Mouse (Mus musculus) midbrain, embryonic 16.5 days (tissue): Measurements from ENCODE around the gene Mill2. TPM values are rescaled to one million over a fixed set of nuclear protein-coding genes. Genes with fewer than 3 reads are reported as not detected.
A peak's percentile ranks its signal among the peaks of the same experiment; 100 is the strongest.
"Not testable (repeated sequence)": the region's sequence is repeated elsewhere in the genome, so short reads cannot be mapped to it uniquely, and the experiment has no call there.

Experiments
- ATAC-seq: fragments of 200-750 bp; cut with Nextera tagmentation; 2 replicates; pipeline ENCODE4 v1.8.0; 2017; ENCODE audit warnings: moderate TSS enrichment
- H3K27ac ChIP-seq: fragments of 300-500 bp; sonication (generic); 2 replicates; pipeline ENCODE4 v1.5.1; 2014; ENCODE audit warnings: mild to moderate bottlenecking, low read length, mixed read lengths
- H3K27me3 ChIP-seq: fragments of 300-500 bp; sonication (generic); 2 replicates; pipeline ENCODE4 v1.6.1; 2014; ENCODE audit warnings: low read depth, low read length, mixed read lengths; ENCODE audit not compliant: control insufficient read depth, insufficient read depth
- H3K36me3 ChIP-seq: fragments of 300-500 bp; sonication (generic); 2 replicates; pipeline ENCODE4 v1.6.1; 2014; ENCODE audit warnings: mild to moderate bottlenecking, low read length, moderate library complexity, mixed read lengths; ENCODE audit not compliant: control insufficient read depth, insufficient read depth
- H3K4me1 ChIP-seq: fragments of 300-500 bp; sonication (generic); 2 replicates; pipeline ENCODE4 v1.6.1; 2014; ENCODE audit warnings: mild to moderate bottlenecking, low read length, mixed read lengths; ENCODE audit not compliant: control insufficient read depth, insufficient read depth
- H3K4me2 ChIP-seq: fragments of 300-500 bp; sonication (generic); 2 replicates; pipeline ENCODE4 v1.6.1; 2014; ENCODE audit warnings: mild to moderate bottlenecking, low read length, mixed read lengths
- H3K4me3 ChIP-seq: fragments of 300-500 bp; sonication (generic); 2 replicates; pipeline ENCODE4 v1.5.1; 2014; ENCODE audit warnings: low read depth, mild to moderate bottlenecking, low read length, moderate library complexity, mixed read lengths
- H3K9ac ChIP-seq: fragments of 300-500 bp; sonication (generic); 2 replicates; pipeline ENCODE4 v1.6.1; 2014; ENCODE audit warnings: low read depth, low read length, mixed read lengths
- H3K9me3 ChIP-seq: fragments of 300-500 bp; sonication (generic); replicated peaks from 2 replicates; pipeline ENCODE4 v1.6.1; 2014; ENCODE audit warnings: mild to moderate bottlenecking, low read length, mixed read lengths; ENCODE audit not compliant: control insufficient read depth, poor library complexity, severe bottlenecking
- WGBS: fragments of 180-500 bp; shearing (Covaris S2); extraction: QIAGEN DNeasy Blood & Tissue Kit; methylation state at CpG from one replicate; pipeline ENCODE4 v1.1.7; 2014; 5-methylcytosine and 5-hydroxymethylcytosine counted together
- polyA plus RNA-seq: library from polyadenylated mRNA; unstranded; fragments of >200 nt; fragmentation: Nextera tagmentation; extraction: Ambion mirVana; gene quantifications from 2 replicates; pipeline ENCODE4 v1.2.1, GENCODE M21; 2015

The Mill2 gene
- polyA plus RNA-seq, 1 experiment from 2014 or later: 0.69 TPM

- not testable (repeated sequence) for H3K27ac ChIP-seq, H3K4me3 ChIP-seq, H3K36me3 ChIP-seq, ATAC-seq, H3K4me2 ChIP-seq, H3K27me3 ChIP-seq, H3K4me1 ChIP-seq, H3K9me3 ChIP-seq, H3K9ac ChIP-seq
- WGBS: no CpG with 5 or more reads among the region's 8 CpGs
Observed at GRCm38 (mm10) chr7:18871031-18871430, 31.3 kb downstream of the Mill2 start, which contains the start of gene Pglyrp1. TSS of gene Pglyrp1 (plus strand) at chr7:18871331.

- Histone ChIP-seq H3K4me3 (peak overlapping the region; percentile 44), H3K4me1 (peaks cover 6% of the 10 kb centered on the region), H3K27ac (no peak overlapping the region), H3K9ac (peak overlapping the region; percentile 62), H3K27me3 (no peaks in the 10 kb centered on the region), H3K36me3 (no peaks in the 10 kb centered on the region), H3K4me2 (peak overlapping the region; percentile 92), H3K9me3 (peaks cover 2% of the 10 kb centered on the region; the same call in 1 of the 2 replicates)
- ATAC-seq: peak; percentile 75
- WGBS: 31% methylated on average over 13 of the region's 14 CpGs
Observed at GRCm38 (mm10) chr7:18872014-18872802, 32.4 kb downstream of the Mill2 start.

DNA sequence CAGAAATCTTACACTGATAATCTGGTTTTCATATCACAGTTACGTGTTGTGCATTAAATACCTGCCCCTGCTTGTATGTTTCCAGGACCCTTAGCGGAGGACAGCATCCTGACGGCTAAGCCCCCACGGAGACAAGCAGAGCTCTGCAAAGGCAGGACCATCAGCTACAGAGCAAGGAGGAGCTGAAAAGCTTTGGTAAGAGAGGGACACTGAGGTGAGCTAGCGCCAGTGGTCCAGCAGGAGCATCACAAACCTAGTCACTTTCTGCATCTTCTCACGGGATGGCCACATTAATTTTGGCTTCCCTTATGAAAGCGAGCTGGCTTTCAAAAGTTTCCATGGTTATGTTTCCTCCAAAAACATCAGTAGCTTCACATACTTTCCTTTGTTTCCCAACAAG lies 33.0 kb downstream of the Mill2 start:
- Histone ChIP-seq H3K27ac (no peak overlapping the region), H3K9me3 (peaks cover 2% of the 10 kb centered on the region; the same call in 1 of the 2 replicates), H3K4me1 (peaks cover 6% of the 10 kb centered on the region), H3K27me3 (no peaks in the 10 kb centered on the region), H3K9ac (peak overlapping the region; percentile 62), H3K4me3 (peak overlapping the region; percentile 44), H3K36me3 (no peaks in the 10 kb centered on the region), H3K4me2 (peak overlapping the region; percentile 92)
- WGBS: under 1% methylated on average over 7 of the region's 7 CpGs
- ATAC-seq: peak; percentile 71

DNA sequence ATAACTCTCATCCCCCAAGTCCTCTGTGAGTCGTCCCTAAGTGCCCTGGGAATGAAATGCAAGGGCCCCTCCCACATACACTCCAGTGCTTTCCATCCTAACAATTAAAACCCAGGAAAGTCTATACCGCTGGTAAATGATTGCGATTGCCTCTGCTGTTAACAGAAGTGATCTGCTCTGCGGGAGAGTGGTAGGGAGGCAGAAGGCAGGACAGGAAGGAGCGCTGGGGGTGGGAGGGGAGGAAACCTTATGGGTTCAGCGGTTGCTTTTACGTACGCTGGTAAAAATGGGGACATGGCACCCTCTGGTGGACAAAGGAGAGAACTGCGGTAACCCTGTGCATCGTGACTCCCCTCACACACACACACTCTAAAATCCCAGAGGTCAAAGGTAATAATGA lies 33.5 kb downstream of the Mill2 start:
- peaks cover 6% of the 10 kb centered on the region for H3K4me1 ChIP-seq
- H3K4me3 ChIP-seq: peak overlapping the region; percentile 44
- no peak overlapping the region for H3K27ac ChIP-seq
- H3K27me3 ChIP-seq: no peaks in the 10 kb centered on the region
- peak overlapping the region; percentile 92 for H3K4me2 ChIP-seq
- H3K36me3 ChIP-seq: no peaks in the 10 kb centered on the region
- ATAC-seq: peak; percentile 79
- 0% methylated on average over 10 of the region's 10 CpGs for WGBS
- peak overlapping the region; percentile 62 for H3K9ac ChIP-seq
- no peaks in the 10 kb centered on the region; the same call in 1 of the 2 replicates for H3K9me3 ChIP-seq

GRCm38 (mm10) chr7:18875372-18875771 lies 35.6 kb downstream of the Mill2 start:
- Histone ChIP-seq H3K27ac (no peak overlapping the region), H3K4me2 (no peak overlapping the region), H3K36me3 (no peaks in the 10 kb centered on the region), H3K27me3 (no peaks in the 10 kb centered on the region), H3K9me3 (no peaks in the 10 kb centered on the region), H3K4me3 (no peak overlapping the region), H3K4me1 (peaks cover 6% of the 10 kb centered on the region), H3K9ac (no peak overlapping the region)
- WGBS: 93% methylated on average over 5 of the region's 5 CpGs
- ATAC-seq: no peak

DNA sequence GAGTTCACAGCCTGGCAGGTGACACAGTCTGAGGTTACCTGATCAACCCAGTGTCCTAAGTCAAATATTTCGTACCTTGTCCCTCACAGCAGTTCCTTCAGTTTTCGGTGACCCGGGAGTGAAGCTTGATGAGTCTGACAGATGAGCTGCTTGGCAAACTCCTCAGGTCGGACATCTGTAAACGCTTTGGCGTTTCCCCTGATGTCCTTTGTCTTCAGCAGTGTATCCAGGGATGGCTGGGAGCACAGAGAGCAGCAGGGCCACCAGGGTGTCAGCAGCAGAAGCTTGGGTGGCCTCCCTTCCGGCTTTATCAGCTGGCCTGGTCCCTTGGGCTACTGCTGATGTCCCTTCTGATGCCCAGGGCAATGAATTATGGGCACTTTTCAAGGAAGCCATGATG lies 38.9 kb downstream of the Mill2 start:
- Histone ChIP-seq H3K9ac (no peak overlapping the region), H3K4me1 (no peaks in the 10 kb centered on the region), H3K4me3 (no peak overlapping the region), H3K36me3 (no peaks in the 10 kb centered on the region), H3K4me2 (no peak overlapping the region), H3K27me3 (no peaks in the 10 kb centered on the region), H3K27ac (no peak overlapping the region), H3K9me3 (no peaks in the 10 kb centered on the region)
- 82% methylated on average over 7 of the region's 7 CpGs for WGBS
- ATAC-seq: no peak

- Histone ChIP-seq H3K36me3 (no peaks in the 10 kb centered on the region), H3K9me3 (no peaks in the 10 kb centered on the region), H3K4me3 (no peak overlapping the region), H3K4me2 (no peak overlapping the region), H3K27ac (no peak overlapping the region; the same call in 1 of the 2 replicates), H3K4me1 (no peaks in the 10 kb centered on the region), H3K27me3 (no peaks in the 10 kb centered on the region), H3K9ac (no peak overlapping the region)
- 71% methylated on average over 9 of the region's 9 CpGs for WGBS
- ATAC-seq: no peak; the same call in 1 of the 2 replicates
Observed at GRCm38 (mm10) chr7:18883991-18884744, 44.4 kb downstream of the Mill2 start.

DNA sequence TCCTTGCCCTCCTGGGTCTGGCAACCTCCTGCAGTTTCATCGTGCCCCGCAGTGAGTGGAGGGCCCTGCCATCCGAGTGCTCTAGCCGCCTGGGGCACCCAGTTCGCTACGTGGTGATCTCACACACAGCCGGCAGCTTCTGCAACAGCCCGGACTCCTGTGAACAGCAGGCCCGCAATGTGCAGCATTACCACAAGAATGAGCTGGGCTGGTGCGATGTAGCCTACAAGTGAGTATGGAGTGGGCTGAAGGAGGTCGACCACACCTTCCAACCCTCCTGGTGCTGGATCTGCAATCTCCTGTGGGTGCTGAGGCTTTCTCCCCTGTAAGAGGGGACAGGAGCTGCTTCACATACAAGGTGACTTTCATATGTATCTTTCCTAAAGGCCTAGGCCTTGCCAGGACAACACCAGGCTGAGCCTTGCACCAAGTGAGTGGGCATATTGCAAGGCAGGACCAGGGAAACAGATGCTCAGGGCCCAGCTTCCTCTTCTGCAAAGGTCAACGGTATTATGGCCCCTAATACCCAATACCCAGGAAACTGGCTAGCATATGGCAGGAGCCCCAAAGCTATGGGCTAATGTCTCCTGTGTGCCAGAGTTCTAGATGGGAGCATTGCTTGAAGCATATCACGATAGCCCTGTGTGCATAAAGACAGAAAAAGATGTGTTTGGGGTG lies 45.1 kb downstream of the Mill2 start:
- no peaks in the 10 kb centered on the region for H3K4me1 ChIP-seq
- no peaks in the 10 kb centered on the region for H3K36me3 ChIP-seq
- H3K27me3 ChIP-seq: no peaks in the 10 kb centered on the region
- H3K27ac ChIP-seq: peak overlapping the region; percentile 6; the same call in 1 of the 2 replicates
- 65% methylated on average over 13 of the region's 13 CpGs for WGBS
- no peak overlapping the region for H3K4me2 ChIP-seq
- H3K4me3 ChIP-seq: no peak overlapping the region
- no peaks in the 10 kb centered on the region for H3K9me3 ChIP-seq
- ATAC-seq: no peak
- no peak overlapping the region for H3K9ac ChIP-seq
